13 mouse cellular contexts compared by ENCODE assay signal in the genomic region with DNA sequence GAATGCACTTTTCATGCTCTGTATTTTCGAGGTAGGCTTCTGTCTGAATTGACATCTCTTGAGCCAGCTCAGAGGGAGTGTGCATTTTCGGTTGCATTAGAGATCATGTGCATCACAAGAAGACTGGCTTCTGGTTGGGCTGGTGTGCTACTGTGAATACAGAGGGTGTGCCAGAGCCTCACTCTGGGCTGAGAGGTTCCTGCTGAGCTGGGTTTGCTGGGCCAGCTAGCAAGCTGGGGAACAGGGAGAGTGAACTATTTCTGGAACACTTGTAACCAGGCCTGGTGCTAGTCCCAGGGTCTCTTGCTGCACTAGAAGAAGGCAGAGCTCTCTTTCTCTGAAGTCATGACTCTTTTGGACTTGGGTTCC. TPM values are rescaled to one million over a fixed set of nuclear protein-coding genes. Genes with fewer than 3 reads are reported as not detected.
DNase-seq lines count a peak whose midpoint lies in the region; ATAC-seq and TF ChIP-seq lines count a peak whose summit lies in the region.
"Had no signal": no experiment of that assay in that cellular context is flagged by ENCODE, and none has a peak within 500 bp of the region (broad histone marks: within the 10 kb centered on the region; RNA-seq: fewer than 3 reads in every experiment).

No protein-coding gene starts in this region.

- no peaks in the 10 kb centered on the region for H3K36me3 ChIP-seq in kidney, embryonic 15.5 days
- H3K36me3 ChIP-seq in kidney, embryonic 14.5 days (ENCODE audit: control insufficient read depth, insufficient read depth, low read length), result no peaks in the 10 kb centered on the region
- no peaks in the 10 kb centered on the region for H3K36me3 ChIP-seq in hindbrain, embryonic 16.5 days (ENCODE audit: control insufficient read depth, insufficient read depth, low read length)
- H3K36me3 ChIP-seq in liver, embryonic 11.5 days (ENCODE audit: control insufficient read depth, insufficient read depth, low read length), result no peaks in the 10 kb centered on the region

- no peak for TF ChIP-seq CTCF in cerebellum, adult 2 months (IDR thresholded peaks at IDR 0.05; ENCODE audit: borderline replicate concordance, insufficient read depth, low read depth, low read length)

- peaks cover 6% of the 10 kb centered on the region; the same call in 1 of the 2 replicates for H3K4me1 ChIP-seq in kidney, embryonic 15.5 days
- H3K4me1 ChIP-seq in kidney, embryonic 14.5 days (ENCODE audit: control insufficient read depth, insufficient read depth, low read length), result no peaks in the 10 kb centered on the region
- H3K4me1 ChIP-seq in cerebellum, adult 2 months (ENCODE audit: control insufficient read depth, insufficient read depth, low read length), result peaks cover 6% of the 10 kb centered on the region; the same call in 1 of the 2 replicates
- H3K4me1 ChIP-seq in hindbrain, embryonic 16.5 days (ENCODE audit: control insufficient read depth, insufficient read depth, low read depth, low read length), result peaks cover 6% of the 10 kb centered on the region
- no peaks in the 10 kb centered on the region for H3K4me1 ChIP-seq in liver, embryonic 11.5 days (replicated peaks; ENCODE audit: control insufficient read depth, insufficient read depth, low read length)

- no peaks in the 10 kb centered on the region for H3K27me3 ChIP-seq in kidney, embryonic 15.5 days
- H3K27me3 ChIP-seq in kidney, embryonic 14.5 days (ENCODE audit: control insufficient read depth, insufficient read depth, low read length), result no peaks in the 10 kb centered on the region
- no peaks in the 10 kb centered on the region for H3K27me3 ChIP-seq in cerebellum, adult 2 months (ENCODE audit: control insufficient read depth, insufficient read depth, low read length)
- no peaks in the 10 kb centered on the region for H3K27me3 ChIP-seq in hindbrain, embryonic 16.5 days (replicated peaks; ENCODE audit: control insufficient read depth, insufficient read depth, low read length)
- H3K27me3 ChIP-seq in liver, embryonic 11.5 days (replicated peaks; ENCODE audit: control insufficient read depth, insufficient read depth, low read length), result no peaks in the 10 kb centered on the region

- H3K27ac ChIP-seq in kidney, embryonic 15.5 days, result 0 out of 2 replicates have a peak overlapping the region, but pooled peaks have one; percentile 32
- H3K27ac ChIP-seq in kidney, embryonic 14.5 days (ENCODE audit: low read depth, low read length), result no peak overlapping the region
- no peak overlapping the region for H3K27ac ChIP-seq in cerebellum, adult 2 months (ENCODE audit: insufficient read depth, low read length)
- H3K27ac ChIP-seq in hindbrain, embryonic 16.5 days (ENCODE audit: low read depth, low read length), result peak overlapping the region; percentile 45; the same call in 1 of the 2 replicates
- no peak overlapping the region for H3K27ac ChIP-seq in liver, embryonic 11.5 days (ENCODE audit: low read depth, low read length)
- H3K27ac ChIP-seq: kidney, postnatal 0 days had no signal

- no peaks in the 10 kb centered on the region for H3K9me3 ChIP-seq in kidney, embryonic 15.5 days (replicated peaks)
- H3K9me3 ChIP-seq in kidney, embryonic 14.5 days (ENCODE audit: control insufficient read depth, low read length), result no peaks in the 10 kb centered on the region
- H3K9me3 ChIP-seq in hindbrain, embryonic 16.5 days (ENCODE audit: control insufficient read depth, low read length), result no peaks in the 10 kb centered on the region
- H3K9me3 ChIP-seq in liver, embryonic 11.5 days (ENCODE audit: control insufficient read depth, low read length), result no peaks in the 10 kb centered on the region

- no peak overlapping the region for H3K4me2 ChIP-seq in kidney, embryonic 15.5 days
- no peak overlapping the region for H3K4me2 ChIP-seq in kidney, embryonic 14.5 days (replicated peaks; ENCODE audit: low read depth, low read length)
- H3K4me2 ChIP-seq in hindbrain, embryonic 16.5 days (ENCODE audit: low read length), result no peak overlapping the region
- no peak overlapping the region for H3K4me2 ChIP-seq in liver, embryonic 11.5 days

- ATAC-seq in frontal cortex, adult (ENCODE audit: low TSS enrichment), result peak; percentile 67
- ATAC-seq in kidney, embryonic 15.5 days (replicated peaks; ENCODE audit: low FRiP score), result no peak
- ATAC-seq in kidney, embryonic 14.5 days (ENCODE audit: low FRiP score, low TSS enrichment), result no peak
- ATAC-seq in hindbrain, embryonic 16.5 days, result no peak; the same call in none of the 2 replicates
- no peak for ATAC-seq in liver, embryonic 11.5 days (replicated peaks; ENCODE audit: low FRiP score)
- ATAC-seq: liver, postnatal 0 days had no signal

- no peak for TF ChIP-seq POLR2A in cerebellum, adult 2 months (IDR thresholded peaks at IDR 0.05; ENCODE audit: borderline replicate concordance, insufficient read depth, low read length)

- no peak overlapping the region for H3K9ac ChIP-seq in kidney, embryonic 15.5 days
- H3K9ac ChIP-seq in kidney, embryonic 14.5 days (ENCODE audit: low read depth, low read length), result no peak overlapping the region
- H3K9ac ChIP-seq in hindbrain, embryonic 16.5 days (ENCODE audit: low read depth, low read length), result no peak overlapping the region
- H3K9ac ChIP-seq in liver, embryonic 11.5 days (ENCODE audit: low read depth, low read length), result no peak overlapping the region
- H3K9ac ChIP-seq: liver, postnatal 0 days had no signal

- no peak for DNase-seq in frontal cortex, postnatal 36 days (ENCODE audit: low spot score in 2 of 2)
- peak; percentile 42 to 59 for DNase-seq in cerebellum, adult 2 months
- DNase-seq in testis, postnatal 10 days (ENCODE audit: low spot score), result no peak
- DNase-seq in liver, embryonic 11.5 days (ENCODE audit: low spot score), result no peak
- DNase-seq: adrenal gland, postnatal 25 days; B cell, adult 2 months; liver, postnatal 0 days had no signal

- WGBS in kidney, embryonic 15.5 days, result 36% methylated on average over 2 of the region's 2 CpGs
- WGBS in kidney, embryonic 14.5 days, result 55% methylated on average over 2 of the region's 2 CpGs
- 25% methylated on average over 2 of the region's 2 CpGs for WGBS in cerebellum, adult 2 months
- 34% methylated on average over 2 of the region's 2 CpGs for WGBS in hindbrain, embryonic 16.5 days
- 62% methylated on average over 2 of the region's 2 CpGs for WGBS in liver, embryonic 11.5 days

- H3K4me3 ChIP-seq in kidney, embryonic 15.5 days (replicated peaks), result no peak overlapping the region
- no peak overlapping the region for H3K4me3 ChIP-seq in kidney, embryonic 14.5 days (ENCODE audit: low read length)
- no peak overlapping the region for H3K4me3 ChIP-seq in cerebellum, adult 2 months (replicated peaks; ENCODE audit: insufficient read depth, low read depth, low read length)
- H3K4me3 ChIP-seq in hindbrain, embryonic 16.5 days (ENCODE audit: low read length), result no peak overlapping the region
- no peak overlapping the region for H3K4me3 ChIP-seq in liver, embryonic 11.5 days (ENCODE audit: low read depth, low read length)

RNA-seq across cellular contexts. Expression of a gene that starts 41.3 kb away (rescaled TPM):
- 0.09 and 0.18 TPM in 2 replicates for polyA plus RNA-seq in kidney, embryonic 15.5 days (2015; fragmentation: Nextera tagmentation; extraction: Ambion mirVana)
- polyA plus RNA-seq in kidney, embryonic 14.5 days (2014; fragmentation: Nextera tagmentation; extraction: Ambion mirVana), result not detected in 2 replicates
- 0.11 TPM in 1 of 2 replicates, not detected in the other for polyA plus RNA-seq in cerebellum, adult 2 months (2012; rRNA removed)
- not detected in 2 replicates for polyA plus RNA-seq in hindbrain, embryonic 16.5 days (2015; fragmentation: Nextera tagmentation; extraction: Ambion mirVana)
- not detected in 2 replicates for polyA plus RNA-seq in liver, embryonic 11.5 days (2014; fragmentation: Nextera tagmentation; extraction: Ambion mirVana)
- polyA plus RNA-seq: stomach, embryonic 14.5 days had no signal

Comparison
In these comparisons a context has a peak if more than half of its experiments do, and no peak if none do; other contexts are left out.
1. H3K27ac ChIP-seq: peak in kidney, embryonic 15.5 days (single experiment) and hindbrain, embryonic 16.5 days (single experiment); none in kidney, embryonic 14.5 days (single experiment), cerebellum, adult 2 months (single experiment) and liver, embryonic 11.5 days (single experiment).
2. DNase-seq: peak in cerebellum, adult 2 months (2 of 2); none in frontal cortex, postnatal 36 days (0 of 2), testis, postnatal 10 days (single experiment) and liver, embryonic 11.5 days (single experiment).